Mouse (Mus musculus) c-Kit-positive CD71-positive TER-119-positive erythroid progenitor cells, embryonic 14.5 days (primary cell): ENCODE results near the gene Pdhb.
A peak's percentile ranks its signal among the peaks of the same experiment; 100 is the strongest.

Experiments used
- DNase-seq: peaks from one replicate; pipeline ENCODE4 v3.0.0-alpha.2; 2013; ENCODE audit warnings: low spot score

Gene Pdhb

DNA sequence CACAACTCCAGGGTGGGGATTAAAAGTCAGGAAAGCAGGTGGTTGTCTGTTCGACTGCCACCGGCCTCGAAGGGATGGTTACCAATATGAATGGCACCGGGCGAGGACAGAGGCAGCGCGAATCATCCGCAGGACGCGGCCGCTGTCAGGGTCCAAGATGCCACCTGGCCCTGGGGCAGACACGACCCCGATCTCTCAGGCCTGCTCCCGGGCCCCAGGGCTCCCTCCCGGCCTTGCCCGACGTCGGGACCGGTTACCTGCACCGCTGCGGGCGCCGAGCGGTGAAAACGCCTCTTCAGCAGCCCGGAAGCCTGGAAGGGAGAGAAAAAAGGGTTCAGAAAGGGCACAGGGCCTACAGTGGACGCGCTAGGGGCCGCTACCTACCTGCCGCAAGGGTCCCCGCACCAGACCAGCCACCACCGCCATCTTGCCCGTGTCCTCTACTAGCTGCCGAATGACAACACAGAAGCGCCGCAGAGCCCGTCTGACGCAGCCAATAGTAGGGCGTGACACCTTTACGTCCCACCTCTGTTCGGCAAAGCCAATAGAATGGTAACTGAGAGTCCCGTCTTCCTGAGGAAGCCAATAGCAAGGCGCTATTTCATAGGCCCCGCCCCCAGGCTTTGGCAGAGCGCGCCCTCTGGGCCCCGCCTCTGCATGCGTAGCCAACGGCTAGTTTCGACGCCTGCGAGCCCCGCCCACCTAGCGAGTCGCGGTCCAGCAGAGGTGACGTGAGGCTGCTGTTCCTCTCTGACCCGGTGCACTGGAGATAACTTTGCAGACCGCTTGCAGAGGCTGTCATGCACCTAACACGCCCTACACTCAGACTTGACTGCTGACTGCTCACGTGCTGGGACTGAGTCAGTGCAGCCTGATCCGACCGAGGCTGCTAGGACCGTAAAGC lies at the start of gene Pdhb:
TSS of gene Pdhb (minus strand) at position 519 of the 904 bp plus-strand sequence.
- DNase-seq: peak; percentile 99

DNA sequence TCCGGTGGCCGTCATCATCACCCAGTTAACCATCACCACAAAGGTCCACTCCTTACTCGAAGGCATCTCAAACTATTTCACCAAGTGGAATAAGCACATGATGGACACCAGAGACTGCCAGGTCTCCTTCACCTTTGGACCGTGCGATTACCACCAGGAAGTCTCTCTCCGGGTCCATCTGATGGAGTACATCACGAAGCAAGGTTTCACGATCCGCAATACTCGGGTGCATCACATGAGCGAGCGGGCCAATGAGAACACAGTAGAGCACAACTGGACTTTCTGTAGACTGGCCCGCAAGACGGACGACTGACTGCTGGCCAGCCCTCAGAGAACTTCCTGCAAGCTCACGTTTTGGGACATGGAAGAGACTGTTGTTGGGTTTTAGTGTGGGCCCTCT lies 49.7 kb upstream of the Pdhb start:
- no peak for DNase-seq

DNA sequence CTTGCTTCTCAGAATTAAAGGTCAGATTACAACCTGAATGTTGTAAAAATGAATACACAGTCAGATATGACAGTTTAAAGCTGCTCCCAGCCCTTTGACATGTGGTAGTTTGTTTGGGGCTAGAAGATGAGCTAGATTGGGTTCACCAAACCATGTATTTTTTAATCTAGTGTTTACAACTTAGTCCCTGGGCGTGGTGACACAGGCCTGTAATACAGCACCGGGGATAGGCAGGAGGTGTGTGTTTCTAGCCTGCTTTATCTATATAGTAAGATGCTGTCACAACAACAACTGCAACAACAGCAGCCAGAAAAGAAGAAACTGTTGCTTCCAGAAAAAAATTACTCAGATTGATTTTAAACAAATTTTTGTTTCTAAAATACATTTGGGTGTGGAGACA lies 48.1 kb upstream of the Pdhb start:
- DNase-seq: peak; percentile 21

DNA sequence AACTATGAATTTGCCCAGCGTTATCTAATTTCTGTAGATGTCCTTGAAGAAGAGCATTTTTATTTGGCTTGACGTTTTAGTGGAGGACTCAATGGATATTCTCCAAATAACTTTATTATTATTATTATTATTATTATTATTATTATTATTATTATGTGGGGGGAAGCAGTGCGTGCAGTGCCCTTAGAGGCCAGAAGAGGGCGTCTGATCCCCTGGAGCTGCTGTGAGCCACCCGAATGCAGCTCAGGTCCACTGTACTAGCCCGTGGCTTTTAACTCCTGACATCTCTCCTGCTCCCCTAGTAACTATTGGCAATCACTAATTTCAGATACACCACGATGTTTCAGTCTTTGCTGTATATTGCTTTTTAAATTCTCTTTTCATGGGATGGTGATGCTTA lies 47.5 kb upstream of the Pdhb start:
- DNase-seq: peak; percentile 42

DNA sequence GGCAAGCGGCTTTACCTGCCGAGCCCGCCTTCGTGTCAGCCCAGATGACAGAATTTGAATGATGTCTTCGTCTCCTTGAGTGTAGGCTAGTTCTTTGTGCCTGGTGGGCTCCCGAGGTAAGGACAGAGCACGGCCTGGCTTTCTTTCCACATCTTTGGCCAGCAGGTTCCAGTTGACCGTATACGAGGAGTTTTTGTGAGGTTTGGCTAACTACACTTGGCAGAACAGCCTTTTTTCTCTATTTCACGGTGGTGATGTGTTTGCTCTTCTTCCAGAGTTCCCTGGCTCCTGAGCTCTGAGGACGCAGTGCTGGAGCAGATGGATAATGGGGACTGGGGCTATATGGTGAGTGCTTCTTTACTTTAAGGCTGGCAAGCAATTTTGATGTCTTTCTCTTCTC lies 47.1 kb upstream of the Pdhb start:
- DNase-seq: no peak

DNA sequence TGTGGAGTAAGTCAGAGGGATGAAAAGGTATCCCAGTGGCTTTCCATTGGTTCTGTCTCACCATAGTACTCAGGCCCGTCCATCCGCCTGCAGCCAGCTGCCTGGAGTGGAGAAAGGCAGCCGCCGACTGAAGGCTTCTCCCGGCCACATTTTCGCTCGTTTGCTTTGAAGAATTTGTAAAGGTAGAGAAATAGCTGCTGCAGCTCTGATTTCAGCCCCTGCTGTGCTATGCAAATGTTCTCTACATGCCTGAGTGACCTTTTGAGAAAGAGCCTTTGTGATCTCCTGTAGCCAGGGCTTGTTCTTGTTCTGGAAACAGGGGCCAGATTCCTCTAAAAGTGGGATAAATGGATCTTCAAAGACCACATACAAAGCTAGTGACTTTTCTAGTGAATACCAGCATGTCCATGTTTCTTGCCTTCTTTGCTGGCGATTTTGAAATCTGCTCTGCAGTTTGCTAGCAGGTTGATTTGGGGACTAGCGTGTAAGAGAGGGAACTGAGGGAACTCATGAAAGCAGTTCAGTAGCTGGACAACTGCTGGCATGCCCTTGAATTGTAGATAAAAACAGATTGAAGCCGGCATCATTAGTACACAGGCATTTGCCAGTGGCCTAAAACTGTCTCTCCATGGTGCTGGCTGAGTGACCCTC lies 46.0 kb upstream of the Pdhb start:
- no peak for DNase-seq

DNA sequence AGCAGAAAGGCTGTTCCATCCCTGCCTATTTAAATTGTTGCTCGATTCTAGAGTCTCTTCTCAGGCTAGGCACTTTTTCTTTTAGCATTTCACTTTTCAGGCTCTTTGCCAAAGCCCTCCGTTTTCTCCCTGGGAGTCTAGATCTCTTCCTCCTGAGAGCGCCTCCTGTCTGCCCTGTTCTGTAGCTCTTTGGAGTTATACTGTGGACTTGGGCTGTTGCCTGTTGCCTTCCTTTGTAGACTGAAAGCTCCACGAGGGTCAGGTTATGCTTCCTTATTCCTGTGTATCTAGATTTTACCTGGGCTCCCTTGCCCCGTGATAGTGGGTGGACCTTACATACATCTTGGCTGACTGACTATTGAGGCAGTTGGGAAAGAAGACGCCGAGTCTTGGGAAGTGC lies 45.4 kb upstream of the Pdhb start:
- no peak for DNase-seq

DNA sequence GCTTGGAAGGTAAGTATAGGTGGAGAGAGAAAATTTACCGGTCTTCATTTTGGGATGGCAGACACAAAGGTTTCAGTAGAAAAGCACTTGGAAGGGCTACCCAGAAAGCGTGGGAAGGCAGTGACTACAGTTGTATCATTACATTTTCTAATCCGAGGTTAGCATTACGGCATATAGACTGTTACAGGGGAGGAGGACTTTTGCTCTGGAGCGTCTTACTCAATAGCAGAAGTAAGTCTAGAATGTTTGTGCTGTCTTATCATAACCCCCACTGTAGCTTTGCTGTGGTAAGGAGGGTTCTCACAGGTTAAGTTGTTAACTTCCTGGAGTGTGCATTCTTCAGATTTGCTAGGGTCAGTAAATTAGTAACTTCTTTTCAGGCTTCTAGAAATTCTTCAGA lies 43.3 kb upstream of the Pdhb start:
- DNase-seq: no peak

DNA sequence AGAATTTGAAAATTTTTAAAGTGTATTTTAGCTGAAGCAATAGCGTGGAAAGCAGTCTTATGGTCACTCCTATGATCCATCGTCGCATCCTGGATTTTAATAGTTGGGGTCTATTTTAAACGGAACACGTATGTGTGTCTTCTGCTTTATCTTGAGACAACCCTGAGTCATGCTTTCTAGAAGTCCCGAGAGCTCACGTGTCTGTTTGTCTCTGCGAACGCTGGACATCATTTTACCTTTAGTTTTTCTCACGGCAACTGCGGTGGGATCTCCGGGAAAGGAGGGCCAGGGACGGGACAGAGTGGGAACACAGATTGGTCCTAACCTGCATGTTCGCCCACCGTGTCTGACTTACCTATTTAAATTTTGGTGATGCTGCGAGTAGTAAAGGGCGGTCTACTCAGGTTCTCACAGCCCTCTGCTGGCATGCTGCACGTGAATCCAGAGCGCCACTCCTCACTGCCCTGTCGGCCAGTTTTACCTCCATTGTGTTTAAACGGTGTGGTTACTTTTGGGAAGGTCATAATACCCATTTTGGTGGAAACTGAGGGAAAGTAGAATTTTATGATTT lies 42.5 kb upstream of the Pdhb start:
- DNase-seq: peak; percentile 25

DNA sequence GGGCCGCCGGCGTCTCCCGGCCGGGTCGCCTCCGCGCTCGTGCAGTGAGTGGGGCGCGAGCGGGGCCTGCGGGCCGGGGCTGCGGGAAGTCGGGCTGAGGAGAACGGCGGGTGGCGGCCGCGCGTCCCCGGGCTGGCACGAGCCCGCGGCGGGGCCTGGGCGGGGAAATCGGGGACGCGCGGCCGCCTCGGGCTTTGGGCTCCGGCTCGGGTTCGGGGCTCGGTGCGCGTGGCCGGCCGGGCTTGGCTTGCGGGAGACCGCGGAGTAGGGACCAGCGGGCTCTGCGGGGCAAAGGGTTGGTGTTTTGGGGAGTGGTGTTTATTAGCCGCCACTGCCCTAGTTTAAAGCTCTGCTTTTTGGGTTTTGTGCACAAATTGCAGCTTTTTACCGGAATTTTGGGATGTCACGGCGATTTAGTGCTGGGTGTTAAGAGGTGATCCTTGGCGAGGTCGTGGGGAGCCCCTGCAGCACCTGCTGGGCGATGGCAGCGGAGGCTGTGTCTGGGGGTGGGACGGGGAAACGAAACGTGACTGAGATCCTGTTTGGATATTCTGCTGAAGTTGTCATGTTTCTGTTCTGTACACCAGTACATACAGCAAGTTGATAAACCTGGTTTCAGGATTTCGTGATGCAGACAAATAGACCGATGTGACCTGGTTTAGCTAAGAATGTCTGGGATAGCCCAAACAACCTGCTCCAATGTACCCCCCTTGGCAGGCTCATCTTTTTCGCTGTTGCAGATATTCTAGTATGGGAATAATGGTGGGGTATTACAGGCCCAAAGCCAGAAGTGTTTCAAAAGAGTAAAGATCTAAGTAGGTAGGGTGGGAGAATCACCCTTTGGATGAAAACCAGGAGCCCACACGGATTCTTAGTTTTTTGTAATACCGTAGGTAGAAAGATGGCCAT lies 41.7 kb upstream of the Pdhb start:
- peak; percentile 47 for DNase-seq

DNA sequence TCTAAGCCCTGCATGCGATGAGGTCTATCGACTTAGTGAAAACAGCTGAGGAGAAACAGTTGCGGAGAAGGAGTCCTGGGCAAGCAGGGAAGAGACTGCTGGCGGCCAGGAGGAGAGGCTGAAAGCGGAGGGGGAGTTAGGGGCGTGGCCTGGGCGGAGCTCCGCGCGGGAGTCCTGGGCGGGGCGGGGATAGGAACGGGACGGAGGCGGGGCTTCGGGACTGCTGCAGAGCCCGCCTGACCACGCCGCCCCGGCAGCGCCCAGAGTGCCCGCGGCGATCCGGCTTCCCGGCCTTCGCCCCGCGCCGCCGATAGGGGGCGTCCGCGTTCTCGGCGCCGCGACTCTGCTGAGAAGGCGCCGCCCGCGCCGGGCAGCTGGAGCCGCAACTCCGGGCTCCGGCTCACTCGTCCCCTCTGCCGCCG lies 41.0 kb upstream of the Pdhb start, which contains the start of gene Kctd6:
TSS of gene Kctd6 (plus strand) at position 338 of the 422 bp plus-strand sequence.
- DNase-seq: peak; percentile 93

DNA sequence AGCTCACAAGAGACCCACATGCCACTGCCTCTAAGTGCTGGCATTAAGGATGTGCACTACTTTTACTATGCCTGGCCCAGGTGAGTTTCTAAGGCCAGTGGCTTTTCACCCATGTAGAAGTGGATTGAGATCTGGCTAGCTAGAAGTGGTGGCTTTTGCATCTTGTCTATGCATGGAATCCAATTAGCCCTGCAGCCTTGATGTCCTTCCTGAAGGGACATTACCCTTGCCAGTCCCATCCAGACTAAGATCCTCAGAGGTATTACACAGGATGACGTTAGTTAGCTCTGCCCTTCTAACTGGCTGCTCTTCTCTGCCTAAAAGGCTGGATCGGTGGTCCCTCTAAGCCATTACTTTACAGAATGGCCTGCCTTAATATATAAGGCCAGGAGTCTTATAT lies 40.2 kb upstream of the Pdhb start:
- DNase-seq: no peak

DNA sequence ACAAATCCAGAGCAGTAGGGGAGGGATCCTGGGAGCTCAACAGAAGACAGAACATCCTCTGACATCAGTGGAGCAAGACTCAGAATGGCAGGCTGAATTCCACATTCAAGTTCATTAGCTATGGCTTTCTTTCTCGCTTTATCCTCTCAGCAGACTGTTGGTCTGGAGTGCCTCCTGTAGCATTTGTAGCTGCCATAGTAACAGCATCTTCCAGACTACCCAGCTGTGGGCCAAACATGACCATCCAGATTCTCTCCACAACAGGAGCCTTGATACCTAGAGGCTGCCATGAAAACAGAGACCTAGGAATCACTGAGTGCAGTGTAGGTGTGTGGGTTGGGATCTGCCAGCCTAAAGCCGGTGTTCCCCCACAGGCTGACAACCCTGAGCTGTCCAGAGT lies 37.1 kb upstream of the Pdhb start:
- DNase-seq: no peak

DNA sequence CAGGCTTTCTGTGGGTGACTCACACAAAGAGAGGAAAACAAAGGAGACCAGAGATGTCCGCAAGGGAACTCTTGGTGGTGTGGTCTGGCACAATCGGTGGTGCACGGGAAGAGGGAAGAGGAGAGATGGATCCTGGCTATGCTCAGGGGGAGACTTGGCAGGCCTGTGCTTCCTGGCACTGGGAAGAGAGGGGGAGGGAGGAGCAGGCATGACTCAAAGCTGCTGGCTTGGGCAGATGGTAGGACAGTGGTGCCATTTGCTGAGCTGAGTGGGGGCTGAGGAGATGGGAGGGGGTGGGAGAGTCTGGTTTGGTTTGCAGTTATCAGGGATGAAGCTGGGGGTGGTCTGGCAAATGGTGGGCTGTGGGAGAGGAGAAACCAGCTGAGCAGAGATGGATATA lies 36.1 kb upstream of the Pdhb start:
- DNase-seq: no peak

DNA sequence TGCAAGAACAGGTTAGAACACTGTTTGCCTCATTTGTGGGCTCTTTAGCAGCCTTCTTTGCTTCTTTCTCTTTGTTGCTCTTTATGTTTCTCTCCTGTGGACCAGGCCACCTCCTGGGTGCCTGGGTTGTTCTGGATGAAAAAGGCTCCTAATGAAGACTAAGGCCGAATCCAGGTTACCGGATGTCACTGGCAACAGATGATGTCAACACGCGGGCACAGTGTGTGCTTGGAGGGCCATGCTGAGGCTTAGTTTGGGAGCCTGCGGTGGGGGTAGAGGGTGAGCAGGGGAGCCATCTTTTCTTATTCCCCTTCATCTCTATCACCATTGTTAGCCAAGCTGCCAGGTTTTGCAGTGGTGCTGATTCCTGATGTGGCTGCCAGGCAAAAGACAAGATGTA lies 34.7 kb upstream of the Pdhb start:
- no peak for DNase-seq

DNA sequence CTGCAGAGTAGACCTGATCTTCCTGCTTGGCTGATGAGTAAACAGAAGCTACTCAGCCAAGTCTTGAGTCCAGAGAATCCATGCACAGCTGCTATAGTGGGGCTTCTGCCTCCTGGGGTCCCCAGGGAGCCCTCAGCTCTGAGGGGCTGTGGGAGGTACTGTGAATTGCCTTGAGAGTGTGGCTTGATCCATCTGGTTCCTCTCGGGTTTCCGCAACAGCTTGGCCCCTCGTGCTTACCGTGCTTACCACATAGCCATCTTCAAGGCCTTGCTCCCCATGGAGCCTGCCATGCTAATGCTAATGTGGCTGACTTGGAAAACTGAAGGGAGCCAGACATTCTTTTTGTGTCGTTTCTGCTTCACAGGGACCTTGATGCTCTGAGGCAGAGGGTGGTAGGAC lies 34.3 kb upstream of the Pdhb start:
- no peak for DNase-seq

DNA sequence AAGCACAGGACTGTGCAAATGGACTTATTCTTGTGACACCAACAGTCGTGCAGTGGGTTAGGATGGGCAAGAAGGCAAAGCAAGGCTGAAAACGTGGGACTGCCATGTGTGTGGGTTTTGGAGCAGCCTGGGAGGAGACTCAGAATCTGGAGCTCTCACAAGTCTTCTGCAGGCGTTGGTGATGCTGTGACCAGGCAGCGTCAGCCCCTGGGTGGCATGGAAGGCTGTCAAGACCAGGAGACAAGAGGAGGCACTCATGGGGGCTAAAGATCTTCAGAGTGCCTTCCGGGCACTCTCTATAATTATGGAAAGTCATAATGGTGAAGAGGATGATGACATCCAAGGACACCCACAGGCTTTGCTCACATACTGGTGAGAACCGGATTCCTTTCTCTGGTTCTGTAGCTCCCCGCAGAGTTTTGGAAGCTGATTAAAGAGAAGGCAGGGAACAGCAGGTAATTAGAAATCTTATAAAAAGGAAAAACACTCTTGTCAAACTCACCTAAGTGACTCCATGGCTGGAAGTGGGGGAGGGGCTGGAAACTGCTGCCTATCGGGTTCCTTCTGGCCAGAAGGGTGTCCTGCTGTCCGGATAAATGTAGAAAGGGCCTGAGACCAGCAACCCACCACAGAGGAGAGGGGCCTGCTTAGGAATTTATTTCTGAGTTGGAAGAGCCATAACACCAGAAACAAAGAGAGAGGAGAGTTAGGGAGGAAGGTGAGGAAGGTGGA lies 33.5 kb upstream of the Pdhb start:
- DNase-seq: no peak

DNA sequence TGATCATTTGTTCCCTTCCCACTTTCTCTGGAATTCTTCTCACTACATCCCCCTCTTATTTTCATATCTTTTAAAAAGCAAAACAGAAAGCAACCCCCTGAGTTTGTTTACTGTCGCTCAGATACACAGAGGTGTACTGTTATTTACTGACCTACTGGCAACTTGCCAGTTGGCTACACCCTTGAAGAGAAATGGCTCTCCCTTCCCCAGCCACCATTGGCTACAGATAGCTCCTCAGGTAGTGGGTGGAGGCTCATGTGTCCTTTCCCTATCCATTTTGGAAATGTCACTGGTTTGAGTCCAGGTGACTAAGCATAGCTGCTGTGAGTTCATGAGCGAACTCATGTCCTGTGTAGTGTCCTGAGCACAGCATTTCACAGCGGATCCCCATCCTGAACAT lies 28.9 kb upstream of the Pdhb start:
- no peak for DNase-seq

DNA sequence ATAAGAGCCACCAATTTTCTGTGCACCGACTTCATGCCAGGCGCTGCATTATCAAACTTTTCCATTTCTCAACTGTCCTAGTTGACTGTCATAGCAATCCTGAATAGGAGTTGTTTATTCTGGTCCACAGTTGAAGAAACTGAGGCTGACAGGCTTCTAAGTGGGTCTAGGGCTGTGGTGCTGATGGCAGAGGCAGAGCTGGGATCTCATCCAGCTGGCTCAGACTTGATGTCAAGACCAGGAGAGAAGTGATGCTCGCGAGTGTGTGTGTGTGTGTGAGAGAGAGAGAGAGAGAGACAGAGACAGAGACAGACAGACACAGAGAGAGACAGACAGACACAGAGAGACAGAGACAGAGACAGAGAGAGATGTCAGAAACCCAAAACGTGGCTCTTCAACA lies 27.9 kb upstream of the Pdhb start:
- no peak for DNase-seq

DNA sequence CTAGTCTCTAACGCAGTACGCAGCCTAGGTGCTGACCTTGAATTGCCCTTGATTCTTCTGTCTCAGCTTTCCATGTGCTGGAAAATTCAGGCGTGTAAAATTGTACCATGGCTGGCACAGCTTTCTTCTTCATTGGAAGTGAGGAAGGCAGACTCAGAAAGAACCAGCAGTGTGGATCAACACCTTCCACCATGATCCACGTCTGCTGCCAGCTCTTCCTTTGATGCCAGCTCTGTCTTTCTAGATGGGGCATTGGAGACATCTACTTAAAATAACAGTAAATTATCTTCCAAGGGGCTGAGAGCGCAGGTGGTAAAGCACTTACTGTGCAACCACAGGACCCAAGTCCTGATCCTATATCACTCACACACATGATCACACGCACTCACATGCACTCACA lies 19.9 kb upstream of the Pdhb start:
- DNase-seq: no peak

DNA sequence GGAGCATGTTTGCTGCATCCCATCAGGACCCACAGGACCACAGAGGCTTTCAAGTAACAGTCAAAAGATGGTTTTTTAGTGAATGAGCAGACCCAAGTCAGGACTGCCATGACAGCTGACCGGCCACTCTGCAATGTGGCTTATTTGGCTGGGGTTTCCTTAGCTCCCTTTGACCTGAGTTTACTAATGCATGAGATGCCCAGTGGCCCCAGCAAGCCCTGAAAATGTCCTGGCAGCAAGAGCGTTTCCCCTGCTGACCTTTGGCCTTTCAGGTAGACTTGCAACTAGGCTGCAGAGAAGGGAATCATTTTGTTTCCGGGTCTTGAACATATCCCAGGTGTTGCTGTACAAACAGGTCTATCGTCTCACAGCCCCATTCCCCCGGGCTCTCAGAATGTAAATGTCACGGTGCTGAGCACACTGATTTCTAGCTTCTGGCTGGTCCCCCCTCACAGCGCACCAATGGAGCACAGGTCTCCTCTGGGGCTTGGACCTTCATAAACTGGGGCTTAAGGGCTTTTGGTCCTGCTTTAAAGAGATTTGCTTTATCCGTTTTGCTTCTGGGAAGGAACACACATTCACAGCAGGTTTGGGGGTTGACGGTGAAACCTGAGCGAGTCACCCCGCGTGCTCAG lies 18.6 kb upstream of the Pdhb start:
- DNase-seq: no peak
